Mouse (Mus musculus): ENCODE measurements at regions not wholly inside any gene's neighbourhood (a gene's known extent, or its start where the extent isn't known, plus 50 kb on each side); places are given as distances from the start of the nearest gene placed in this dataset.

- no peak for DNase-seq (ENCODE audit: low spot score in 2 of 2)
Observed at GRCm38 (mm10) chr17:67569865-67570264, 62.7 kb downstream of the Lrrc30 start.

DNA sequence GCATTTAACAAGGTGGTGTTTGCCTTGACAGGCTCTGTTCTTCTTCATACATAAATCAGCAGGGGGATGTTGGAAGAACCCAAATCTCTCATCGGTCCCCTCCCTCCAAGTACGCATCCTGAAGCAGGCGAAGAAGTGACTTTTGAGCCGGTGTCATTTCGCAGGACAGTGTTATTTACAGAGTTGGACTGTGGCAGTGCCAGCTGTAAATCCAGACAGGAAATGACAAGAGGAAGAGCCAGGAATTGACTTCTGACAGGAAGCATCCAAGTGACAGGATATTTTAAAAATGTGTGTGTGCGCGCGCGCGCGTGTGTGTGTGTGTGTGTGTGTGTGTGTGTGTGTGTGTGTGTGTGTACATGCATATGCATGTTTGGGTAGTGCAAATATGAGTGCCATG lies 66.3 kb downstream of the Lrrc30 start:
- no peak for DNase-seq (ENCODE audit: low spot score in 2 of 2)

DNA sequence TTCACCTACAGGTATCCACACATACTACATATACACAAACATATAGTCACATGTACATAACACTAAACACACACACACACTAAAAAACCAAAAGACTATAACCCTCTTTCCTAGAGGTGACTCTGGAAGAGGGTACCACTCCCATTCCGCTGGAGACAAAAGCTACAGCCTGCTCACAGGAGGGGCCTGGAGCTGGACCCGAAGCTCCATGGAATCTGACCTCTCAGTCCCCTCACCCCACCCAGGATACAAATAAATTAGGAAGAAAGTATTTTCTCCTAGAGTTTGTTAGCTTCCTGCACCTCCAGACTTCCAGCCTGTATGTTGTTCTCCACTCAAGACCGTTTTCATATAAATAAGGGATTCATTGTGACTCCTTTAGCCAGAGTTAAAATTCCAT lies 66.8 kb downstream of the Lrrc30 start:
- DNase-seq (ENCODE audit: low spot score in 2 of 2): no peak

- DNase-seq (ENCODE audit: low spot score in 2 of 2): no peak
Observed at GRCm38 (mm10) chr17:67564845-67565244, 67.7 kb downstream of the Lrrc30 start.

DNA sequence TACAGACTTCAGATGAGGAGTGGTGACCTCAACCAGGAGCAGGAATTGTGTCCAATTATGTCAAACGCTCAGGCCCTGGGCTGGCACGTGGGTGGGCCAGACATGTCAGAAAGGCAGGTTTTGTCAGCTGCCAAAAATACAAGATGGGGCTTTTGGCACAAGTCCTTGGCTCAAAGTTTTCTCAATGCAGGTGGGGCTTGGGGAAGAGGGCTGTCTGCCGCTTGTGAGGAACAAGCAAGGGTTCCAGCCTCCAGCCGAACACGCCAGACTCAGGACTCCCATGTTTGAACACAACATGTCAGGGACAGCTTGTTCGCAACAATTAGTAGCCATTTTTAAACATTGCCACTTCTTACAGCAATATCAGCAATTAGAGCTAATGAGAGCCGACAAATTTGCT lies 69.5 kb downstream of the Lrrc30 start:
- no peak for DNase-seq (ENCODE audit: low spot score in 2 of 2)

- no peak for DNase-seq (ENCODE audit: low spot score in 2 of 2)
Observed at GRCm38 (mm10) chr17:67561802-67562201, 70.7 kb downstream of the Lrrc30 start.

GRCm38 (mm10) chr17:67557351-67557870 lies 75.1 kb downstream of the Lrrc30 start:
- no peak for DNase-seq (ENCODE audit: low spot score in 2 of 2)

- no peak for DNase-seq (ENCODE audit: low spot score in 2 of 2)
Observed at GRCm38 (mm10) chr17:67552581-67553139, 79.9 kb downstream of the Lrrc30 start.

- DNase-seq (ENCODE audit: low spot score in 2 of 2): no peak
Observed at GRCm38 (mm10) chr17:67548966-67549700, 83.4 kb downstream of the Lrrc30 start.

DNA sequence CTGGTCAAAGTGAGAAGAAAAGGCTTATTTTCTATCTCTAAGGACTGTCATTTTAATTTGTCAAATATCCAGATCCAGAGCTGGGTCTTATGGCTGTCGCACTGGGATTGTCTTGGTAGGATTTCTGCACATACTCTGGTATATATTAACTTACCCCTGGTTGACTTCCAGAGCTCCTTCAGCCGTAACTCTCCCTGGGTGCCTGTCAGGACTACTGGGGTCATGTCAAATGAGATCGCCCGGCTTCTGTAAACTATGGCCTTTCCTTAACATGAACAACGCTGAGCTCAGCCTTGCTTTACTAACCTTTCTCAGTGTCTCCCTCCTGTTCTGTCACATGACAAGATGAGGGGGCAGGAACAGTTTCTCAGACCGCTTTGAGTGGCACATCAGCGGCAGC lies 88.1 kb downstream of the Lrrc30 start:
- no peak for DNase-seq (ENCODE audit: low spot score in 2 of 2)

GRCm38 (mm10) chr17:67532331-67532730 lies 100.2 kb downstream of the Lrrc30 start:
- DNase-seq (ENCODE audit: low spot score in 2 of 2): no peak

DNA sequence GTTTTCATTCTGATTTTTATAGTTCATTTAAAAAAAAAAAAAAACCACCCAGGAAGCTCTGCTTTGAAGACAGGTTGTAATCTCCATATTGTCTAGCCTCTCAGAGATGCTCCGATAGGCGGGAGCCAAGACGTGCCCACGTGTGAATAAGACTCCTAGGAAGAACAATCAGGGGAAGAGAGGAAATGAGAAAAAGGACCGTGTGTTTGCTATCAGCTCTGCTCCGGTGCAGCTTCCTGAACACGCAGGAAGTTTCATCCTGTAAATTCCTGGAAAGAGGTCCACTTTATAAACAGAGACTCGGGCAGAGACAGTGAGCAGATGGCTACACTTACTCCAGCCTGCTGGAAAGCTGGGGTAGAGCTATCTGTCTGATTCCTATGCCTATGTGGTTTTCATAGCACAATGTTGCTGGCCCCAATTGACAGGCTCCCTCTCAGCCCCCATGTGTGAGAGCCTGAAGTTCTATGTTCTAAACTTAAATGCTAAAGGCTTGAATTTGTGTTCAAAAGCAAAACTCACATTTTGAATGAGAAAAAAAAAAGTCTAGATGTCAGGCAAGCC lies 111.6 kb downstream of the Lrrc30 start:
- no peak for DNase-seq (ENCODE audit: low spot score in 2 of 2)

DNA sequence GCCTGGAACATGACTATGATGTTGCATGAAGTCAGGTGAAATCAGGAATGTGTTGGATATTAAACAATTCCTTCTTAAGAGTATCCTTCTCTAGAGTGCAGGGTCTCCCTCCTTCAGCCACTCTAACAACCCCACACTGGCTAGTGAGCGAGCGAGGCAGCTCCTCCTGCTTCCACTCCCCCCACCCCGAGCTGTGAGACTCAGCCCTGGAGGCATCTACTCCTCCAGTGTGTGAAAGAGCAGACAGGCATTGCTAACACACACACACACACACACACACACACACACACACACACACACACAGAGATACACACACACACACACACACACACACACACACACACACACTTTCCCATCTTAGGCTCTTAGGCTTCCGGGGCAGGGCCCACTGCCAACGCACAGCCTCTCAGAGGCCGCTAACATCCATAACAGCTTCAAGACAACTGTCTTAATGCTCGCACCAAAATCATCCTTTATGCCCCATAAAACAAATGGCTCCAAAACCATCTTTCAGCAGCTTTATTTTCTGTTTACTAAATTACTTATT lies 116.8 kb downstream of the Lrrc30 start:
- no peak for DNase-seq (ENCODE audit: low spot score in 2 of 2)

GRCm38 (mm10) chr17:67514387-67515241 lies 117.9 kb downstream of the Lrrc30 start:
- DNase-seq (ENCODE audit: low spot score in 2 of 2): no peak

DNA sequence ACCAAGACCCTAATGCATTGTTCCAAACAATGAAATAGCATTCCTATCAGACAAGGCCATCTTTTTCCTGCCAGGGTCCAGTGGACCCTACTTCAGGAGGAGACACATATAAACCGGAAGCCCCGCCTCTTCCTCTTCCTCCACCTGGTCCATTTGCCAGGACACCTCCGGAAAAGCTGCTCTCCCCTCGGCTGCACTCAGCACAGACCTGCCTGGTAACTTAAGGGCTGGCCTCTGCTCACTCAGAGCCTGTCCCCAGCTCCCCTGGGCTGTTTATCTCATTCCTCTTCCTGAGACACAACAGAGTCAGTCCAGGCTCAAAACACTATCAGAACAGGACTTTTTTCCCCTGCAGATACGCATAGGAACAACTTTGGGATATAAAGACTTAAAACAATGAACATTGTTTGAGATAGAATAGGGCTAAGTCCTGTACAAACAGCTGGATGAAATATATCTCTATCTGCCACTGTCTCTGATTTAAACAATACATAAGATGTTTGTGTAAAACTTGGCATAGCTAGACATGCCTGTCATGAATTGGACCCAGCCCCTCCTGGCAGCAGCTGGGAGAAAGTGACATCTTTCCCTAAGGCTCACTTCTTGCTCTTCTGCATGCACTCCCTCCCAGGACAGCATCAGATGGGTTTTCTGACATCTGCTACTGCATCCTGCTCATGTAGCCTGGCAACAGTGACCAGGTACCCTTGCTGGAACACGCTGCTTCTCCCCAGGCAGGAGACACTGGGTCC lies 119.6 kb downstream of the Lrrc30 start:
- DNase-seq (ENCODE audit: low spot score in 2 of 2): no peak

DNA sequence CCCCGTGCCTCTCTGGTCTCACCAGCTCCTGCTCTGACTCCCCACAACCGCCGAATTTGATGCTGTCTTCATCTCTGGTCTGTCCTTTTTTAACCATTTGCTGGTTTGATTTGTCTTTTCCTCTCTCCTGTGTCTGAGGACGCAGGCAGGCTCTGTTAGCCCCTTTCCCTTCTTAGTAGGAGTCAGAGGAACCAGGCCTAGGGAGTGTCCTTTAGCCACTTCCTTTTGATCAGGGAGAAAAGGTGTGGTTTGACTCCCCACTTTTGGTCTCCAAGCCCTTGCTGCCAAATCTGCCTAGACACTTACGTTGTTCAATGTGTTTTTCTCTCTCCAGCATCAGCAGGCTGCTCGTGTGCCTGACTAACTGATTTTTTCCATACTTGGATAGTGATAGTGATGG lies 120.5 kb downstream of the Lrrc30 start:
- no peak for DNase-seq (ENCODE audit: low spot score in 2 of 2)

DNA sequence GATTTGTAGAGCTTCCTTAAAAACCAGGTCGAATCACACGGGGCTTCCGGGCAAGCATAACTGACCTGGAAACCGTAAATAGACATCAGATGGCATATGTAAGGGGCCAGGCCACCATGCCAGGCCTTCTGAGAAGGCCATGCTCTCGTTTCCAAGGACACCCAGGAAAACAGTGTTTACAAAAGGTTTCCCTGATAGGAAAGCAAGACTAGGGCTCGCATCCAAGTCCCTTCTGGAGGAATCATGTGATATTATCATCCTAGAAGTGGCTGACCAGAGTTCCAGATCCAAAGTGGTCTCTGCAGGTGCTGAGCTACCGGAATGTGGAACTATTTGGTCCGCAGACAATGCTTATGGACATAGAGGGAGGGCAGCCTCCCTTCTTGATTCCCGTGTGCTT lies 122.6 kb downstream of the Lrrc30 start:
- no peak for DNase-seq (ENCODE audit: low spot score in 2 of 2)

GRCm38 (mm10) chr17:67509091-67509618 lies 123.4 kb downstream of the Lrrc30 start:
- no peak for DNase-seq (ENCODE audit: low spot score in 2 of 2)

DNA sequence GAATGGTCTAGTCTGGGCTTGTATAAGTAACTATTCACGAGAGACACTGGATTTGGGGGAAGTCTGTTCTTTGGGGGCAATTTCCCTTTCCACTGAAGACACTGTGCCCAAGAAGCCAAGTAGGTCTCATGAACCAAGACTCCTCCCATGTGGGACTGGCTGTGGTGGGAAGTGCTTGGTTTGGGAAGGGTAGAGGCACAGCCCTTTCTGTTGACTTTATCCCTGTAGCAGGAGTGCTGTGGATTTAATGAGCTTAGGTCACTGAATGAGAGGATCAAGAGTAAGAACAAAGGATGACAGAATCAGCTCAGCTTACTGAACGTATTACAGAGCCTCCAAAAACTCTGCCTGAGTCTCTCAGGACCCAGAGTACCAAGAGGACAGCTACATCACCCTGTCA lies 124.2 kb downstream of the Lrrc30 start:
- no peak for DNase-seq (ENCODE audit: low spot score in 2 of 2)

GRCm38 (mm10) chr17:67506466-67506865 lies 126.1 kb downstream of the Lrrc30 start:
- DNase-seq (ENCODE audit: low spot score in 2 of 2): no peak

- no peak for DNase-seq (ENCODE audit: low spot score in 2 of 2)
Observed at GRCm38 (mm10) chr17:67504502-67505033, 128.0 kb downstream of the Lrrc30 start.

Measured in thymus, postnatal 10 days (tissue).